Mouse (Mus musculus): ENCODE results near the gene Daam1.
A peak's percentile ranks its signal among the peaks of the same experiment; 100 is the strongest.

Daam1 gene

DNA sequence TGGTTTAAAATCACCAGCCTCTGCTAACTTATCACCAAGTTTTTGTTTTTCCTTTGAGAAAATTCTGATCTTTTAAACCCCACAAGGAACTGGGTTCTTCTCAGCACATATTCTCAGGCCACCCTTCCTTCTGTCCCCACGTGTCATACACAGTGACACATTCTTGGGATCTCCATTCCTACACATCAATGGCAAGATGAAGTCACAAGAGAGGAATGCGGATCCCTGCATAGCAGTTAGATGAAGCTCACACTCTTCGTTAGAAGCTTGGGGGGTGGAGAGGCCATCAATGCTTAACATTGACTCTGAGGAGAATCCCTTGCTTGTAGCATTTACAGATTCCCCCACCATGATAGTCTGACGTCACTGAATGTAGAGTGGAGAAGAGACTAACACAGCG is 10.8 kb upstream of the Daam1 start:
- DNase-seq (ENCODE audit: low read depth, low spot score), result no peak
- Histone ChIP-seq H3K27me3 (ENCODE audit: control insufficient read depth, insufficient read depth, low read length, poor library complexity, severe bottlenecking) (no peaks in the 10 kb centered on the region), H3K36me3 (ENCODE audit: control insufficient read depth, insufficient read depth, low read length, poor library complexity, severe bottlenecking) (no peaks in the 10 kb centered on the region)

DNA sequence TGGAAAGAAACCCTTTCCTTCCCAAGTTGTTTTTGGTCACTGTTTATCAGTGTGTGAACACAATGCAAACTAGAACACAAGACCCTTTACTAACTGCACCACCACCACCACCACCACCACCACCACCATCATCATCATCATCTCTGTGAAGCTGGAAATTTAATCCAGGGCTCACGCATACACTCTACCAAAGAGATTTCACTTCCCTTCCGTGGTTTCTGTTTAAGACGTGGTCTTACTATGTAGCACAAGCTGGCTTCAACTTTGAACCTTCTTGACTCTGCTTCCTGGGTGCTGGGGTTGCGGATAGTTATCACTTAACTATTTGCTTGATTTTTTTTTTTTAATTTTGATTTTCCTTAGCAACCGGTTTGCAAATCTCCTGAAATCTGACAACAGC is 9.6 kb upstream of the Daam1 start:
- Histone ChIP-seq H3K27me3 (ENCODE audit: control insufficient read depth, insufficient read depth, low read length, poor library complexity, severe bottlenecking) (no peaks in the 10 kb centered on the region), H3K36me3 (ENCODE audit: control insufficient read depth, insufficient read depth, low read length, poor library complexity, severe bottlenecking) (no peaks in the 10 kb centered on the region)
- no peak for DNase-seq (ENCODE audit: low read depth, low spot score)

DNA sequence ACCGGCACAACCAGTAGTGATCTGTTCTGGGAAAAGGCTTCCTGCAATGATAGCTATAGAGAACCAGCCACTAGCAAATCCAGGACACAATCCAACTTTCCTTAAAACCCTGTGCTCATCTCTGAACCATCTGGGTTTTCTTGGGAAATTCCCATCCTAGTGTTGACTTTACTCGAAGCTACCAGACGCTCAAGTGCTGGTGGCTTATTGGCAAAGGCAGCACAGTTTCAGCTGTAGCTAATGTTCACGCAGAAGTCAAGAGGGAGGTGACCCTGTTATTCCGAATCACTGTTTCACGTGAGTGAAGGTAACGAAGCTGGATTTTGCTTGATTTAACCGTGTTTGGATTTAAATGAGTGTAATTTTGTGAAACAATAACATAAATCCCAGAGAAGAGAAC is 9.1 kb upstream of the Daam1 start:
- Histone ChIP-seq H3K27me3 (ENCODE audit: control insufficient read depth, insufficient read depth, low read length, poor library complexity, severe bottlenecking) (no peaks in the 10 kb centered on the region), H3K36me3 (ENCODE audit: control insufficient read depth, insufficient read depth, low read length, poor library complexity, severe bottlenecking) (no peaks in the 10 kb centered on the region)
- no peak for DNase-seq (ENCODE audit: low read depth, low spot score)

DNA sequence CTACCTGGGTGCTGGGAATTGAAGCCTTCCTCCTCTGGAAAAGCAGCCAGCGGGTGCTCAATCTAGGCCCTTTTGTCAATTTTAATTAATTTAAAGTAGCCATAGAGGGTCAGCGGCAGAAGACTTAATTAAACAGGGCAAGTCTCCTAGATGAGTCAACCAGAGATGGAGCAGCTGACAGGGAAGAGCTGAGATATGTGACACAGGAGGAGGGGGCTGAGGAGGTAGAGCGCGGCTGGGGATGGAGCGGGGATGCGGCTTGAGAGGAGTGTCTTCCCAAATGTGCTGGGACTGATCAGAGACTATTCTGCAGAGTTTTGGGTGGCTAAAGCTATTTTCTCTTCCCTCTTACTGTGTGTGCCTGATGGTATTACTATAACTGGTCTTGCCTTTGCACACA is 6.0 kb upstream of the Daam1 start:
- no peaks in the 10 kb centered on the region for H3K27me3 ChIP-seq (ENCODE audit: control insufficient read depth, insufficient read depth, low read length, poor library complexity, severe bottlenecking)
- no peak for DNase-seq (ENCODE audit: low read depth, low spot score)
- no peaks in the 10 kb centered on the region for H3K36me3 ChIP-seq (ENCODE audit: control insufficient read depth, insufficient read depth, low read length, poor library complexity, severe bottlenecking)

DNA sequence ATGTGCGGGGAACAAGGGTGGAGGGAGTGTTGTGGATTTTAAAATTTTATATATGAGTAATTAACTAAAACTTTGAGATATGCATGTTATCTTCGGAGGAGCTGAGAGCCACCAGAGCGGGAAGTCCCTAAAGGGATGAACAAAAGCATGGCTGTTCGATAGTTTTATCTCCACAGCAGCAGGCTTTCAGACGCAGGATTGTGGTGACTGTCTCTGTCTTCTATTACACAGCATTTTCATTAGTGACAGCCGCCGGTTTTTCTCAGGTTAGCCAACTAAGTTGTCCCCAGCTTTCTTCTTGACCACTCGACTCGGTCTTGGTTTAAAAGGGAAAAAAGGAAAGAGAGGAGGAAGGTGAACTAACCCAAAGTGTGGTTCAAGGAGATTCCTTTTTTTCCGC is 739 bp upstream of the Daam1 start:
- DNase-seq (ENCODE audit: low read depth, low spot score), result no peak
- Histone ChIP-seq H3K36me3 (ENCODE audit: control insufficient read depth, insufficient read depth, low read length, poor library complexity, severe bottlenecking) (no peaks in the 10 kb centered on the region), H3K27me3 (ENCODE audit: control insufficient read depth, insufficient read depth, low read length, poor library complexity, severe bottlenecking) (no peaks in the 10 kb centered on the region)

DNA sequence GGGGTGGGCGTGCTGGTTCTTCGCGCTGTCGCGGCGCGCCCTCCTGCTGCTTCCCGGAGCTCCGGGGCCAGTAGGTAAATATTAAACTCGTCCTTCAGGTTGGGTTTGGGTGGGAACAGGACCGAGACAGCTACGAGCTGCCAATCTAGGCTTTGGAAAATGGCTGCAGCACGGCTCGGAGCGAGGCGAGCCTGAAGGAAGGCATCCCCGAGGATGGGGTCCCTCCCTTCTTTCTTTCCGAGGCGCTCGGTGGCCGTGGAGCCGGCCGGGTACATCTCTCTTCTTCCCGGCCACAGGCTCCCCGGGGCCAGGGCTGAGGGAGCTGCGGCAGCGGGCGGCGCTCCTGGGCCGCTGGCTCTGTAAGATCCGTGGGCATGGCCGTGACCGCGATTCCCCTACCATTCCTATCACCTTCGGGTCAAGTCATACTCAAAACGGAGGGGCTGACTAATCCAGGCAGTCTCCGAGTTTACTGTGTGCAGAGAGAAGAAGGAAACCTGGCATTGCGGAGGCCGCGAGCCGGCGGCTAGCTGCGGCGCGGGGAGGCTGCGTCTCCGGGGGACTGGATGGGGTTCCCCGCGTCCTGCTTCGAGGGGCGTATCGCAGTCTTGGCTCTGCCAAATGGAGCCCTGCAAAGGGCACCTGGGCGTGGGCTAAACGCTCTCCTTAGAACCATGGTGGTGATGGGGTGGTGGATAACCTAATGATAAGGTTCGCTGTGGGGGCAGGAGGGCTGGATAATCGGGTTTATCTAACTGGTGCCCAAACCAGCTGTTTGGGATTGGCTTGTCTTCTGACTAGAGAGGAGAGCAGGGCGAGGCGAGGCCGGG is 595 bp downstream of the Daam1 start:
- Histone ChIP-seq H3K36me3 (ENCODE audit: control insufficient read depth, insufficient read depth, low read length, poor library complexity, severe bottlenecking) (no peaks in the 10 kb centered on the region), H3K27me3 (ENCODE audit: control insufficient read depth, insufficient read depth, low read length, poor library complexity, severe bottlenecking) (no peaks in the 10 kb centered on the region)
- peak; percentile 29 for DNase-seq (ENCODE audit: low read depth, low spot score)

DNA sequence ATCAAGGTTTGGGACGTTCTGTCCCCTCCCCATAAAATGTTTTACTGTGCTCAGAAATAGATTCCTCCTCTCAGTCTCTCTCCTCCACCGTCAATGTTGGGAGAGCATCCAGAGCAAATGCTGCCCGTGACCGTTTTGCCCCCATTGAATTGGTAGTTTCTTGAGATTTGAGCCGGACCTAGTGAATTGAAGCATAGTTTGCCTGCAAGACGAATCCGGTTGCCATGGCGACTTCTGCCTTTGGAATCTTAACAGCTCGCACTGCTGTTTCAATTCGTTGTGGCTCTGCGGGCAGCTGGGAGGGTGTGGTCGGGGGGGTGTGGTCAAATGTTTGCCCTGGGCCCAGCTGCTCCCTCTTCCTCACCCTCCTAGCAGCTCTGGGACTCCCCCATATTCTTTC is 1.3 kb downstream of the Daam1 start:
- no peaks in the 10 kb centered on the region for H3K36me3 ChIP-seq (ENCODE audit: control insufficient read depth, insufficient read depth, low read length, poor library complexity, severe bottlenecking)
- no peaks in the 10 kb centered on the region for H3K27me3 ChIP-seq (ENCODE audit: control insufficient read depth, insufficient read depth, low read length, poor library complexity, severe bottlenecking)

DNA sequence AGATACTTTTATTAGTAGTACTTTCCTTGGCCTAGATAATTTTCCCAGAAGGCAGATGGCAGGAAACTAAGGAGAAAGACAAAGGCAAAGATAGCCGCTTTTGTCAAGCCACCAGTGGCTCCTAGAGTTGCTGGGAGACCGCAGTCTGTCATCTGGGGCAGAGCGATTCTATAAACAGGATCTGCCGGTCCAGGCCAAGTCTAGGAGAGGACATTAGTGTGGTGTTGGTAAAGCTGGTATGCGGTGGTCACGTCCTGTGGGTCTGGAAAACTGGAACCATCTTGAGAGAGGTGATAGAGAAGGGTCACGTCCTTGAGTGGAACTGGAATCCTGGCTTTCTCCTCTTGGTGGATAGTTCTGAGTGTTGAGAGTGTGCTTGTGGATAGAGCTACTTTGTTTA is 3.2 kb downstream of the Daam1 start:
- no peak for DNase-seq (ENCODE audit: low read depth, low spot score)
- H3K36me3 ChIP-seq (ENCODE audit: control insufficient read depth, insufficient read depth, low read length, poor library complexity, severe bottlenecking), result no peaks in the 10 kb centered on the region
- no peaks in the 10 kb centered on the region for H3K27me3 ChIP-seq (ENCODE audit: control insufficient read depth, insufficient read depth, low read length, poor library complexity, severe bottlenecking)

More for the DNA sequence above, 1.3 kb downstream of the Daam1 start:
- DNase-seq (ENCODE audit: low read depth, low spot score), result peak; percentile 37

DNA sequence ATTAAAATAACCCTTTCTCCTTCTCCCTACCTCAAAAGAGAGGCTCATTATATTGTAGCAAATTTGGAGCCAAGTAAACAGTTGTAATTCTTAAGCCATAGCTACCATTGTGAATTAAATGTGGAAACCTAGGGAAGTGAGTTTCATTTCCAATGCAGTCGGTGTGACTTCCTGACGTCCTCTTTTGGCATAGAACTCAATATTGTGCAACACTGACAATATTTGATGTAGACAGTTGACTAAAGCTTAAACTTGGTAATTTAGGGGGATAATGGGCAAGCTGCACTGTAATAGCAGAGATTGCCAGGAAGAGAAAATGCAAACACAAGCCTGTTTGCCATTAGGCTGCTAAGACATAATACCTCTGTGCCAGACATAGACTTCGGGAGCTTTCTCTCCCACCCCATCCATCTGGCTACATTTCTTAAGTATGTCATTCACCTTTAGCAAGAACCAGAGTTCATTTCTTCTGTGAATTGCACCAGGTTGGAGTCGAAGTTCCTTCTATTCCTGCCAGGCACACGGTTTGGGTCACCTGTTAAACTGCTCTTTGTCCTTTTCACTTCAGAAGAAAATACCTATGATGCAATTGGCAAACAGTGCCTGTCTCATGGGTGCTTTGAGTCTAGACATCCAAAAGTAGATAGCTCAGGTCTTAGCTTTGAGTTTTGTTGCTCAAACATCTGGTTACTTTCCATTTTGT is 5.2 kb downstream of the Daam1 start:
- Histone ChIP-seq H3K36me3 (ENCODE audit: control insufficient read depth, insufficient read depth, low read length, poor library complexity, severe bottlenecking) (no peaks in the 10 kb centered on the region), H3K27me3 (ENCODE audit: control insufficient read depth, insufficient read depth, low read length, poor library complexity, severe bottlenecking) (no peaks in the 10 kb centered on the region)
- no peak for DNase-seq (ENCODE audit: low read depth, low spot score)

DNA sequence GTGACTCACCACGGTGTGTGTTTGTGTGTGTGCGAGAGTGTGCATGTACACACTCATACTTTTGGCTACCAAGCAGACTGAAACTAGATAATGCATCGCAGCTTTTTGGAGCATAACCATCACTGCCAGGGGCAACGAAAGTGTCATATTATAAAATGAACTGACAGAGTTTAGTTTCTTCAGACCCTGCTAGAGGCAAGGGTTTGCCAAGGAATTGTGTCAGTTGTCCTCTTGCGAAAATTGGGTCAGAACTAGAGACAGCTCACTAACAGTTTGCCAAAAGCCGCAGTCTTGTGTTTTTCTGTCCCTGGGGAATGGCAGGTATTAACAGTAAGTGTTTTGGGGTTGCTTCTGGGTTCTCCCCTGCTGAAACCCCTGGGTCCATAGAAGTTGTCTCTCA is 5.9 kb downstream of the Daam1 start:
- Histone ChIP-seq H3K27me3 (ENCODE audit: control insufficient read depth, insufficient read depth, low read length, poor library complexity, severe bottlenecking) (no peaks in the 10 kb centered on the region), H3K36me3 (ENCODE audit: control insufficient read depth, insufficient read depth, low read length, poor library complexity, severe bottlenecking) (no peaks in the 10 kb centered on the region)
- DNase-seq (ENCODE audit: low read depth, low spot score), result no peak

DNA sequence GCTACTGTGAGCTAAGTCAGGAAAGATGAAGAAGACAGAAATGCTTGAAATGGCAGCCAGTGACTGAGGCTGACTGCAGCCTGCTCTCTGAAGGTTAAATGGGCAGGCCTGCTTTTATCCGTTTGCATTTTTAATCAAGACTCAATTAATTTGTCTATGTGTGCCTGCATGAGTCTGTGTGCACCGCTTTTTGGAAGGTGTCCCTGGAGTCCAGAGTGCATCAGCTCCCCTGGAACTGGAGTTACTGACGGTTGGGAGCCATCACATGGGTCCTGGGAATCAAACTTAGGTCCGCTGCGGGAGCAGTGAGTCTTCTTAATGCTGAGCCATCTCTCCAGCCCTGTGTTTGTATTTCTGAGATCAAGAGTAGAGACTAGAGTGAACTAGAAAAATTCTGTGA is 6.7 kb downstream of the Daam1 start:
- no peak for DNase-seq (ENCODE audit: low read depth, low spot score)
- H3K27me3 ChIP-seq (ENCODE audit: control insufficient read depth, insufficient read depth, low read length, poor library complexity, severe bottlenecking), result no peaks in the 10 kb centered on the region
- H3K36me3 ChIP-seq (ENCODE audit: control insufficient read depth, insufficient read depth, low read length, poor library complexity, severe bottlenecking), result no peaks in the 10 kb centered on the region

DNA sequence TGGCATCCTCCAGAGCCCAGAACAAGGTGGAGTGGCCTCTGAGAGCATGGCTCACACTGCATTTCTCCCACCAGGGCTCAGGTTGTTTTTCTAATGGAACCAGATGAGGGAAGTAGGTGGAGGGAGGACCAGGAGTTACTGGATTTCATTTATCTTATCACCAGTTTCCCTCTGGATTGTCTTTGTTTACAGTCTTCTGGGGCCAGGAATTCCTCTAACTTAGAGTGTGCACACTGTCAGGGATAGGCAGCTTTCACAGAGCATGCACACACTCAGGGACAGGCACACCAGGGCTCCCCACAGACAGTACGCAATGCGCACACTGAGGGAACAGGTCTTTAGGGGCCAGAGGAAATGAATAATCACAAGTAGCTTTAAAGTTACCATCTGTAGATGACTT is 7.4 kb downstream of the Daam1 start:
- no peaks in the 10 kb centered on the region for H3K36me3 ChIP-seq (ENCODE audit: control insufficient read depth, insufficient read depth, low read length, poor library complexity, severe bottlenecking)
- no peaks in the 10 kb centered on the region for H3K27me3 ChIP-seq (ENCODE audit: control insufficient read depth, insufficient read depth, low read length, poor library complexity, severe bottlenecking)
- DNase-seq (ENCODE audit: low read depth, low spot score), result no peak

DNA sequence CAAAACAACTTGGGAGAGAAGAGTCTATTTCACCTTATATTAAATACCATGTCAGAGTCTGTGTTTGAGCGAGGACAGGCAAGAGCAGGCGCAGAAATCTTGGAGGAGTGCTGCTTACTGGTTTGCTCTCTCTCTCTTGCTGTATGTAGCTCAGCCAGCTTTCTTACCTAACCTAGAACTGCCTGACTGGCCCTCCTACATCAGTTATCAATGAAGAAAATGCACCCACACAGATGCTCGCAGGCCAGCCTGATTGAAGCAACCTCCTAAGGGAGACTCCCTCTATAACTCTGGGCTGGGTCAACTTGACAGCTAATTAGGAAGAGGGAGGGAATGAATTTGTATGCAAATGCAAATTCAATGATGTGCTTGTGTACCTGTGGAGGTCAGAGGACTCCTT is 8.8 kb downstream of the Daam1 start:
- DNase-seq (ENCODE audit: low read depth, low spot score), result no peak
- no peaks in the 10 kb centered on the region for H3K27me3 ChIP-seq (ENCODE audit: control insufficient read depth, insufficient read depth, low read length, poor library complexity, severe bottlenecking)
- no peaks in the 10 kb centered on the region for H3K36me3 ChIP-seq (ENCODE audit: control insufficient read depth, insufficient read depth, low read length, poor library complexity, severe bottlenecking)

DNA sequence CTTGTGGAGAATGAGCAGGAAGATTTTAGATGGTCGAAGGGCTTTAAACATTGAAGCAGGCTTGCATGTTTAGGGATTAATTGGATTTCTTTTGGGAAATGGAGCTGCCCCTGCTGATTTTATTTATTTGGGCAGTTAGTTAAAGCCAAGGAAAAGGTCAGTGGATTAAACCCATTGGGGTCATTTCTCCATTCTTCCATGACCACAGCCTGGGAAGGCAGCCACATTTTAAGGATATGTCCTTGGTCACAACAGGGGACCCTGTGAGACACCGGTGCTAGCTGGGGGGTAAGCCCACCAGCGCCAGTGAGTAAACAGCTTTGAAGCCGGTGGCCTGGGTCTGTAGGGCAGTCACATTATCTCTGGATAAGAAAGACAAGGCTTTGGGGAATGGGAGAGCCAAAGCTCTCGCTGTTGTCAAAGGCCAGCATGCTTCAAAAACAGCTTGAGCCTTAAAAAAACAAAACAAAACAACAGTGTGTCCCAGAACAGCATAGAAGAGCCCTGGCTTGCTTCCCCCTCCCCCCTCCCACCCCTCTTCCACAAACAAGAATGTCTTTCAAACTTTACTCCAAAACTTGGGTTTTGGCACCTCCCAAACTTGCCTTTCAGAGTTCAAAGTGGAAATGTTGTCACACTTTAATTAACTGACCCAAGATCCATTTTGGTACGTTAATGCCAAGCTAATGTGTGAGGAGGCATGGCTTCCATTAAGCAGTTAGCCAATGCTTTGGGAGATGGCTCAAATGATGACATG is 9.7 kb downstream of the Daam1 start:
- Histone ChIP-seq H3K36me3 (ENCODE audit: control insufficient read depth, insufficient read depth, low read length, poor library complexity, severe bottlenecking) (no peaks in the 10 kb centered on the region), H3K27me3 (ENCODE audit: control insufficient read depth, insufficient read depth, low read length, poor library complexity, severe bottlenecking) (no peaks in the 10 kb centered on the region)
- no peak for DNase-seq (ENCODE audit: low read depth, low spot score)

DNA sequence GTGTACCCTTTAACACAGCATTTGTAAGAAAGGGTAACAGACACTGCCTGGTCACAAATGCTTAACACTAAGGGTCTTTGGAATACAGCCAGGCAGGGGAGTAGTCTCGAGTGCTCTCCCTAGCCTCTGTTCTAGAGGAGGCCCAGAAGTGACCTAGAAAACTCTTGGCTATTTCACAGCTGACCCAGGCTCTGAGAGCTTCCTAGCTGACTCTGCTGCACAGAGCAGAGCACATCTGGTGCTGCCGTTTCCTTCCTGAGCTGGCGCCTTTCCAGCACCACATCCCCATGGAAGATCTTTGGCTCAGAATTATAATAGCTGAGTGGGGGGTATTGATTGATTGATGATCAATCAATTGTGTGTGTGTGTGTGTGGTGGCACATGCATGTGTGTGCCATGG is 11.1 kb downstream of the Daam1 start:
- H3K36me3 ChIP-seq (ENCODE audit: control insufficient read depth, insufficient read depth, low read length, poor library complexity, severe bottlenecking), result no peaks in the 10 kb centered on the region
- H3K27me3 ChIP-seq (ENCODE audit: control insufficient read depth, insufficient read depth, low read length, poor library complexity, severe bottlenecking), result no peaks in the 10 kb centered on the region
- DNase-seq (ENCODE audit: low read depth, low spot score), result no peak

All from splenic B cell, adult 2 months (primary cell).